In genomic region chr4:129928949-129929348, GRCm38 (mm10) we compare ENCODE assay signal across 9 mouse cellular contexts. TPM values are rescaled to one million over a fixed set of nuclear protein-coding genes. Genes with fewer than 3 reads are reported as not detected.
DNase-seq lines count a peak whose midpoint lies in the region; ATAC-seq and TF ChIP-seq lines count a peak whose summit lies in the region.
"Had no signal": no experiment of that assay in that cellular context is flagged by ENCODE, and none has a peak within 500 bp of the region (broad histone marks: within the 10 kb centered on the region; RNA-seq: fewer than 3 reads in every experiment).

TSS of gene Spocd1 (plus strand) at chr4:129929249.

- 0 out of 2 replicates have a peak, but pooled peaks cover 4% of the 10 kb centered on the region for H3K9me3 ChIP-seq in heart, embryonic 13.5 days
- H3K9me3 ChIP-seq in MEL (replicated peaks; ENCODE audit: insufficient read depth, low read length): no peaks in the 10 kb centered on the region
- no peaks in the 10 kb centered on the region for H3K9me3 ChIP-seq in hindbrain, embryonic 12.5 days (replicated peaks)
- H3K9me3 ChIP-seq in midbrain, embryonic 11.5 days (ENCODE audit: control insufficient read depth, low read length): no peaks in the 10 kb centered on the region; the same call in 1 of the 2 replicates

- no peaks in the 10 kb centered on the region for H3K79me2 ChIP-seq in MEL (ENCODE audit: control insufficient read depth, insufficient read depth, low read length, poor library complexity)

- peaks cover 44% of the 10 kb centered on the region for H3K4me1 ChIP-seq in heart, embryonic 13.5 days
- peaks cover 4 to 6% of the 10 kb centered on the region in 2 experiments; a peak in 3 of 4 replicates for H3K4me1 ChIP-seq in MEL (ENCODE audit: control insufficient read depth in 1 of 2, insufficient read depth in 2 of 2, low read length in 2 of 2)
- peaks cover 7% of the 10 kb centered on the region; the same call in 1 of the 2 replicates for H3K4me1 ChIP-seq in hindbrain, embryonic 12.5 days
- no peaks in the 10 kb centered on the region for H3K4me1 ChIP-seq in midbrain, embryonic 11.5 days (ENCODE audit: control insufficient read depth, insufficient read depth, low read length)

- H3K27me3 ChIP-seq in heart, embryonic 13.5 days (replicated peaks): no peaks in the 10 kb centered on the region
- peaks cover 0 to 5% of the 10 kb centered on the region in 2 experiments; a peak in 2 of 4 replicates for H3K27me3 ChIP-seq in MEL (ENCODE audit: control insufficient read depth in 1 of 2, insufficient read depth in 2 of 2, low read length in 2 of 2)
- no peaks in the 10 kb centered on the region for H3K27me3 ChIP-seq in hindbrain, embryonic 12.5 days
- no peaks in the 10 kb centered on the region for H3K27me3 ChIP-seq in midbrain, embryonic 11.5 days (ENCODE audit: control insufficient read depth, insufficient read depth, low read length)

- no peak for TF ChIP-seq RAD21 in MEL (IDR thresholded peaks at IDR 0.05; ENCODE audit: low read depth, low read length)

- H3K36me3 ChIP-seq in heart, embryonic 13.5 days: no peaks in the 10 kb centered on the region
- peaks cover 0 to 7% of the 10 kb centered on the region in 2 experiments; a peak in 1 of 4 replicates for H3K36me3 ChIP-seq in MEL (ENCODE audit: control insufficient read depth in 1 of 2, insufficient read depth in 2 of 2, low read length in 2 of 2)
- H3K36me3 ChIP-seq in hindbrain, embryonic 12.5 days: no peaks in the 10 kb centered on the region
- no peaks in the 10 kb centered on the region for H3K36me3 ChIP-seq in midbrain, embryonic 11.5 days (ENCODE audit: control insufficient read depth, insufficient read depth, low read length)

- TF ChIP-seq POLR2A in MEL (IDR thresholded peaks at IDR 0.05; ENCODE audit: control insufficient read depth in 1 of 2, insufficient read depth in 1 of 2, low read depth in 1 of 2, low read length in 2 of 2, poor library complexity in 1 of 2): no peak

- no peak for DNase-seq in heart, postnatal 4 days
- DNase-seq in MEL (ENCODE audit: low read depth, low spot score): no peak
- no peak for DNase-seq in midbrain, embryonic 11.5 days (ENCODE audit: low spot score, missing footprints)
- no peak for DNase-seq in frontal cortex, postnatal 10 days (ENCODE audit: low spot score in 2 of 2)
- no peak for DNase-seq in left cerebral cortex, adult 9 months (ENCODE audit: low spot score in 2 of 2)
- DNase-seq in thymus, adult 18-20 months: no peak

- 22% methylated on average over 4 of the region's 4 CpGs for WGBS in heart, embryonic 13.5 days
- 56% methylated on average over 4 of the region's 4 CpGs for WGBS in hindbrain, embryonic 12.5 days
- WGBS in midbrain, embryonic 11.5 days: 47% methylated on average over 4 of the region's 4 CpGs

- H3K4me2 ChIP-seq in heart, embryonic 13.5 days: peak within 1 kb of the TSS; percentile 61
- H3K4me2 ChIP-seq in hindbrain, embryonic 12.5 days (replicated peaks): peak within 1 kb of the TSS; percentile 39
- peak within 1 kb of the TSS; percentile 37; the same call in 1 of the 2 replicates for H3K4me2 ChIP-seq in midbrain, embryonic 11.5 days

- no peak for TF ChIP-seq EP300 in MEL (IDR thresholded peaks at IDR 0.05; ENCODE audit: low read depth in 1 of 2, low read length in 2 of 2)

- H3K27ac ChIP-seq in heart, embryonic 13.5 days (replicated peaks): peak within 1 kb of the TSS; percentile 54
- no peak within 1 kb of the TSS for H3K27ac ChIP-seq in MEL (ENCODE audit: control insufficient read depth, low read depth, low read length)
- no peak within 1 kb of the TSS for H3K27ac ChIP-seq in hindbrain, embryonic 12.5 days
- no peak within 1 kb of the TSS for H3K27ac ChIP-seq in midbrain, embryonic 11.5 days (ENCODE audit: low read depth, low read length)

- no peak for ATAC-seq in heart, embryonic 13.5 days (ENCODE audit: extremely low read depth, insufficient number of reproducible peaks, low FRiP score, low TSS enrichment)
- ATAC-seq in hindbrain, embryonic 12.5 days (ENCODE audit: low FRiP score): no peak
- ATAC-seq in midbrain, embryonic 11.5 days (ENCODE audit: low FRiP score): no peak

- H3K9ac ChIP-seq in heart, embryonic 13.5 days: peak within 1 kb of the TSS; percentile 61
- peak within 1 kb of the TSS; percentile 59 for H3K9ac ChIP-seq in MEL (ENCODE audit: control insufficient read depth, low read depth, low read length, poor library complexity, severe bottlenecking)
- 0 out of 2 replicates have a peak within 1 kb of the TSS, but pooled peaks have one; percentile 4 for H3K9ac ChIP-seq in hindbrain, embryonic 12.5 days
- no peak within 1 kb of the TSS for H3K9ac ChIP-seq in midbrain, embryonic 11.5 days (ENCODE audit: low read length)

- H3K4me3 ChIP-seq in heart, embryonic 13.5 days: peak within 1 kb of the TSS; percentile 33; the same call in 1 of the 2 replicates
- peak within 1 kb of the TSS; percentile 62 to 75 for H3K4me3 ChIP-seq in MEL (ENCODE audit: control insufficient read depth in 1 of 2, insufficient read depth in 1 of 2, low read depth in 2 of 2, low read length in 2 of 2)
- H3K4me3 ChIP-seq in hindbrain, embryonic 12.5 days: no peak within 1 kb of the TSS
- no peak within 1 kb of the TSS for H3K4me3 ChIP-seq in midbrain, embryonic 11.5 days (ENCODE audit: low read depth, low read length)

- TF ChIP-seq CTCF in MEL (IDR thresholded peaks at IDR 0.05 in 2 of 3, conservative IDR thresholded peaks at IDR 0.05 in 1 of 3; ENCODE audit: control insufficient read depth in 1 of 3, insufficient read depth in 1 of 3, low read depth in 2 of 3, low read length in 3 of 3, poor library complexity in 1 of 3, severe bottlenecking in 1 of 3): no peak

TF ChIP-seq in MEL, 35 proteins besides CTCF, POLR2A, EP300 and RAD21:
- TF ChIP-seq CHD1 (IDR thresholded peaks at IDR 0.05; ENCODE audit: low read depth, low read length) (no peak), NRF1 (IDR thresholded peaks at IDR 0.05; ENCODE audit: insufficient read depth, low read depth, low read length, poor library complexity, severe bottlenecking) (no peak), GATA1 (IDR thresholded peaks at IDR 0.05; ENCODE audit: low read depth, low read length) (no peak), TCF12 (IDR thresholded peaks at IDR 0.05; ENCODE audit: low read depth, low read length) (no peak)
TF ChIP-seq in MEL: peak in this region for 0.

RNA-seq across cellular contexts. Expression of gene Spocd1, which starts in this region (rescaled TPM):
- 0.19 and 0.34 TPM in 2 replicates for polyA plus RNA-seq in heart, embryonic 13.5 days (2015; fragmentation: Nextera tagmentation; extraction: Ambion mirVana)
- total RNA-seq in heart, postnatal 4 days (2021): under 1 TPM in 1 of 2 experiments, not detected in 1; 0.11 TPM
- total RNA-seq in MEL (2012; rRNA removed): not detected in 2 replicates
- polyA plus RNA-seq in MEL (2012; ENCODE audit: insufficient read depth in 1 of 2, insufficient read length in 2 of 2, low read depth in 1 of 2, low replicate concordance in 2 of 2, missing spikeins in 1 of 2): under 1 TPM in 1 of 2 experiments, not detected in 1; 0.03 TPM
- polyA plus RNA-seq in hindbrain, embryonic 12.5 days (2016; fragmentation: Nextera tagmentation; extraction: Ambion mirVana): 0.06 TPM in 1 of 2 replicates, not detected in the other
- not detected in 2 replicates for polyA plus RNA-seq in midbrain, embryonic 11.5 days (2014; fragmentation: Nextera tagmentation; extraction: Ambion mirVana)
- polyA plus RNA-seq: CD4-positive, CD25-positive, alpha-beta regulatory T cell, adult 4 months had no signal

Comparison
In these comparisons a context has a peak if more than half of its experiments do, and no peak if none do; other contexts are left out.
1. H3K4me3 ChIP-seq: peak in heart, embryonic 13.5 days (single experiment) and MEL (2 of 2); none in hindbrain, embryonic 12.5 days (single experiment) and midbrain, embryonic 11.5 days (single experiment).
2. Peak in every context shown above with its lines, with median percentiles within 50 percentile points of each other: H3K4me2 ChIP-seq.